Mouse (Mus musculus): ENCODE results near the gene Ier2.
"Not testable (repeated sequence)": the region's sequence is repeated elsewhere in the genome, so short reads cannot be mapped to it uniquely, and the experiment has no call there.

Ier2 gene

DNA sequence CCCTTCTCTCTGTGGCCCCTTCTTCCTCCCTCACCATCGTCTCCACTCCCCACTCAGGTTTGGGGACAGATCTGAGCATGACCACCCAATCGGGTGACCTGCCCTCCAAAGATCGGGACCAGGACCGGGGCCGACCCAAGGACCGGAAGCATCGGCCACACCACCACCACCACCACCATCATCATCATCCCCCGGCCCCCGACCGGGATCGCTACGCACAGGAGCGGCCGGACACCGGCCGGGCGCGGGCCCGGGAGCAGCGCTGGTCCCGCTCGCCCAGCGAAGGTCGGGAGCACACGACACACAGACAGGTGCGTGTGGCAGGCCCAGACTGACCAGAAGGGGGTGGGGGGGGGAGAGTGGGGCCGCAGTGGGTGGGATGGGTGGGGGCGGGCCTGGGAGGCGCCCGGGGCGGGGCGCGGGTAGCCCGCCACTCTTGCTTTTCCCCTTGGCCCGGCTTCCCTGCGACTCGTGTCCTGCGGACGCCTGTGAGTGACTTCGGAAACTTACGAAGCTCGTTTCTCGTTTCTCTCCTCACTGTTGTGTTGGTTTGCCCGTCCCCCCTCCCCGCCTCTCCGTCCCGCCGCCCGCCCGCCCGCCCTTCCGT lies 24.0 kb downstream of the Ier2 start:
- no peak for DNase-seq (ENCODE audit: low read depth)

DNA sequence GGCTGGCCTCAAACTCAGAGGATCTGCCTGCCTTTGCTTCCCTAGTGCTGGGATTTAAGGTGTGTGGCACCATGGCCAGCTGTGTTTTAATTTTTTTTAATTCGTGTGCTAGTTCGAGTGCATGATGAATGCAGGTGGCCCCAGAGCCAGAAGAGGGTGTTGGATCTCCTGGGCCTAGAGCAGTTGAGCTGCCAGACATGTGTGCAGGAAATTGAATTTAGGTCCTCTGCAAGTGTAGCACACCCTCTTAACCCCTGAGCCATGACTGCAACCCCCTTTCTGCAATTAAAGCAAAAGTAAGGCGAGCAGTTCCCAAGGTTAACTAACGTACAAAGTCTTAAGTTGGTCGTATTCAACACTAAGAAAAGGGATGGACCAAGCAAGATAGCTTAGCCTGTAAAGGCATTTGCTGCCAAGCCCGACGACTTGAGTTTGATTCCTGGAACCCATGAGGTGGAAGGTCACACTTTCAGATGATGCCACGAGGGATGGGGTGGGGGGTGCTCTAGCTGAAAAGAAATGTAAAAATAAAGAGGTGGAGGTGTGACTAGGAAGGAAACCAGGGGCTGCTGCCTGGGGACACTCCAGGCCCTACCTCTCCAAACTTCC lies 24.6 kb downstream of the Ier2 start:
- DNase-seq (ENCODE audit: low read depth): no peak

DNA sequence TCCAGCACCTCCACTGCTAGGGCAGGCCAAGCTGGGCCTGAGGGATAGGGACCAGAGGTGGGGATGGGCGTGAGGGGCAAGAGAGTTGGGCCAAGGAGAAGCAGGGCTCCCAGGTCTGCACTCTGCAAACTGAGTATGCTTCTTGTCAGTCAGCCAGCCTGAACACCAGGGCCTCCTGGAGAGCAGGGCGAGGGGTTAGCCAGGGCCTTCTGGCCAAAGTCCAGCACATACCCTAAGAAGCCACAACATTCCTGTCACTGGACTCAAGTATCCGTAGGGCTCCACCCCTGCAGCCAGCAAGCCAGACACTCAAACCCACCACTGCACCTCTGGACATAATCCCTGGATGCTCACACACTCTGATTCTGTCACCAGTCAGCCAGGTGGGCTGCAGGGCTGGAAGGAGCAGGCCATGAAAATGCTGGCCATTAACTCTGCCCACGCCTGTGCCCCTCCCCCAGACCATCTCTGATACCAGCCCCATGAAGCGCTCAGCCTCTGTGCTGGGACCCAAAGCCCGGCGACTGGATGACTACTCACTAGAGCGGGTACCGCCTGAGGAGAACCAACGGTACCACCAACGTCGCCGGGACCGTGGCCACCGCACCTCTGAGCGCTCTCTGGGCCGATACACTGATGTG lies 26.5 kb downstream of the Ier2 start:
- DNase-seq (ENCODE audit: low read depth): no peak

DNA sequence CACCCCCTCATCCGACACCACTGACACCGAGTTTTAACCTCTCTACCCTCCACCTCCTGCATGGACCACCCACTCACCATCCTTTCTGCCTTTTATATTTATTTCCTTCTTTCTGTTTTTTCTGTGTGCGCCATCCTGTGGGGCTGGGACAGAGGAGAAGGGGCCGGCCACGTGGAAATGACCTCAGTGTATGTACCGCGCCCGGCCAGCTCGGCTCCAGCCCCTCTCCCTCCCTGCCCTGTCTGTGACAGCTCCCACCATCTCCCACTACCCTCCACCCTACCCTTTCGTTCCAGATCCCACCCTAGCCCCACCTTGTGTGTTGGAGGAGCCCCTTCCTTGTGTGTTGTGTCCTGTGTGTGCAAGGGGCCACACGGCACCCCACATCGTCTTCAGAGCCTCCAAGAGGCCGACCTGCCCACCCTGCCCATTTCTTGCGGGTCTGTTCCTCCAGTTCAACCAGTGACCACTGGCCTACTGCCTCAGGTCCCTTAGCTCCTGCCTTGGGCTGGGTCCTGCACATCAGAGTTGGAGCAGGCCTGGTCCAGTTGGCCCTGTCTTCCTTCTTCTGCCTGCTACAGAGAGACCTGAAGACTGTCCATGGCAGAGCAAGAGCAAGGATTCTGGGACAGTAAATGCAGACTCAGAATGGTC lies 27.1 kb downstream of the Ier2 start:
- no peak for DNase-seq (ENCODE audit: low read depth)

DNA sequence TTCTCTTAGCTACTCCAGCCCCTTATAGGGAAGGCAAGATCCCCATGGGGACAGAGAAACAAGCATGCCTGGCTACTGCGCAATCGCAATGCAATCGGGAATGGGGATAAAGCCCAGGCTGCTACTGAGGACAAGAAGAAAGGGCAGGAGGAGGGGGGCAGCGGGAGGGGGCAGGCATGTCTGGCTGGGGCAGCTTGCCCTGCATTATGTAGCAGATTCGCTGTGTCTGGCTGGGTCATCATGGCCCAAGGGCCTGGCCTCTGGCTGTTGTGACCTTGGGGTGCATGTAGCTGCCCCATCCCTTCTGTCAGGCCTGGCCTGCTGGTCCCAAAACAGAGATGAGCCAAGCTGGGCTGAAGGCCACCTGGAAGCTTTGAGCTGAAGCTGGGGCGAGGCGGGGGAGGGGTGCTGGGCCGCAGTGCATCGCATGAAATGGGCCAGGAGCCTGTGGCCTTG lies 27.8 kb downstream of the Ier2 start:
- DNase-seq (ENCODE audit: low read depth): no peak

DNA sequence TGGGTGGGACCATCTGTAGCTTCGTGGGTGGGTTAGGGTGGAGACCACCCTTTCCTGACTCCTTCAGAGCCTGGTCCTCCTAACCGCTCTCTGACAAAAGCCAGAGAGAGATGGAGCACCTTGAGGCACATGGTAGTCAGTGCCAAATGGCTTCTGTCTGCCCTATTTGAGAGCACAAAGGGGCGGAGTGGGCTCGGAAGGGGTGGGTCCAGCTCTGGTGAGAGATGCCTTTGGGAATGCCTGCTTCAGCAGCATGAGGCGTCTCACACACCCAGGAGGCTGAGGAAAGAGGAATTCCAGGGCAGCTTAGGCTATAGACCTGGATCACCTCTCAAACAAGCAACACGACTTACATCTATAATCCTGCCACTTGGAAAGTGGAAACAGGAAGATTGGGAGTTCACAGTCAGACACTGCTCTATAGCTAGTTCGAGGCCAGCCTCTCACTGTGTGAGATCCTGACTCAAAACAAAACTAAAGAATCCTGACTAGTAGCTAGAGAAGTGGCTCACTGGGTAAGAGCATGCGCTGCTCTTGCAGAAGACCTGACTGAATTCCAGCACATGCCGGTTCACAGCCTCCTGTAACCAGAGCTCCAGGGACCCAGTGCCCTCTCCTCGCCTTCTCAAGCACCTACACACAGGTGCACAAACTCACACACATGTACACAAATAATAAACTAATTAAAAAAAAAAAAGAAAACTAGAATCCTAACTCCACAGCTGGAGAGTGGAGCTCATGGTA lies 28.6 kb downstream of the Ier2 start:
- no peak for DNase-seq (ENCODE audit: low read depth)

DNA sequence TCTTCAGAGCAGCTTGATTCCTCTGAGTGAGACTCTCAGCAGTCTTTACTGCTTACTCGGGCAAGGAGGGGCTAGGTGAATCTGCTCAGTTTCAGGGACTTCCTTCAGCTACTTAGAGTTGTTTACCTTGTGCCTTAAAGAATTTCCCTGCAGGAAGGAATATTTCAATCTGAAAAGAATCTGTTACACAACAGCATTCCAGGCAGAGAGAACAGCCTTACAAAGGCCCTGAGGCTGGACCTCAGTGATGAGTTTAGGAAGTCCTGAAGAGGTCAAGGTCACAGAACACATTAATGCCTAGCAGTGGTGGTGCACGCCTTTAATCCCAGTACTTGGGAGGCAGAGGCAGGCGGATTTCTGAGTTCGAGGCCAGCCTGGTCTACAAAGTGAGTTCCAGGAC lies 30.8 kb downstream of the Ier2 start:
- no peak for DNase-seq (ENCODE audit: low read depth)

DNA sequence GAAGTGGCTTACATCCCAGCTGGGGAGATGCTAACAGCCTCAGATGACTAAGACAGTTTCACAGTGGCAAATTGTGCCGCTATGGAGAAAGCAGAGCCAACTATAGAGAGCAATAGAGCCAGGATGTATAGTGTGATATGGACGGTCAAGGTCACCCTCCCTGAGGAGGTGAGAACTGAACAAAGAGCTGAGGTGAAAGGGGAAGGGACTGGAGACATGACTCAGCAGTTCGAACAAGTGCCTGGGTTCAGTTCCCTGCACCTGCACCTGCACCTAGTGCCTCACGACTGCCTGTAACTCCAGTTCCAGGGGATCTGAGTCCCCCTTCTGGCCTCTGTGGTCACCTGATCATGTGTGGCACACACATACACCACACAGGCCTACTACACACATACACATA lies 32.5 kb downstream of the Ier2 start:
- DNase-seq (ENCODE audit: low read depth): no peak

DNA sequence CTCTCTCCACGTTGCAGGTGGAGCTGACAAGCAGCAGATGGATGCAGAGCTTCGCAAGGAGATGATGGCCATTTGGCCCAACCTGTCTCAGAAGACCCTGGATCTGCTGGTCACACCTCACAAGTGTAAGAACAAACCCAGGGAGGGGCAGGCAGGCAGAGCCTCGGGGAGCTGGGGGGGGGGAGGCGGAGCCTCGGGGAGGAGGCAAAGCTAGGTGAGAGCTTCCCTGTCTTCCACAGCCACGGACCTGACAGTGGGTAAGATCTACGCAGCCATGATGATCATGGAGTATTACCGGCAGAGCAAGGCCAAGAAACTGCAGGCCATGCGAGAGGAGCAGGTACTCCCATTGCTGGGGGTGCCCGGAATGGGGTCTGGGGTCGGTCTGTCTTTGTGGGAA lies 33.1 kb downstream of the Ier2 start:
- DNase-seq (ENCODE audit: low read depth): no peak

DNA sequence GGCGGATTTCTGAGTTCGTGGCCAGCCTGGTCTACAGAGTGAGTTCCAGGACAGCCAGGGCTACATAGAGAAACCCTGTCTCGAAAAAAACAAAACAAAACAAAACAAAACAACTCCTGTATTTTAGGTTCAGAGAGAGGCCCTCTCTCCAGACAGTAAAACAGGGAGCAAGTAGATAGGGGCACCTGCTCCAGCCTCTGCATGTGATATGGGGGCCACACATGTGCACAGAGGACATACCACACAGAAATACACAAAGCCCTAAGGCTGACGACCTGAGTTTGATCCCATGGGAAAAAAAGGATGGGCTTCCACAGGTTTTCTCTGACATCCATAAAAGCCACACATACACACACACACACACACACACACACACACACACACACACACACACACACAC lies 39.2 kb downstream of the Ier2 start:
- DNase-seq (ENCODE audit: low read depth): not testable (repeated sequence)

DNA sequence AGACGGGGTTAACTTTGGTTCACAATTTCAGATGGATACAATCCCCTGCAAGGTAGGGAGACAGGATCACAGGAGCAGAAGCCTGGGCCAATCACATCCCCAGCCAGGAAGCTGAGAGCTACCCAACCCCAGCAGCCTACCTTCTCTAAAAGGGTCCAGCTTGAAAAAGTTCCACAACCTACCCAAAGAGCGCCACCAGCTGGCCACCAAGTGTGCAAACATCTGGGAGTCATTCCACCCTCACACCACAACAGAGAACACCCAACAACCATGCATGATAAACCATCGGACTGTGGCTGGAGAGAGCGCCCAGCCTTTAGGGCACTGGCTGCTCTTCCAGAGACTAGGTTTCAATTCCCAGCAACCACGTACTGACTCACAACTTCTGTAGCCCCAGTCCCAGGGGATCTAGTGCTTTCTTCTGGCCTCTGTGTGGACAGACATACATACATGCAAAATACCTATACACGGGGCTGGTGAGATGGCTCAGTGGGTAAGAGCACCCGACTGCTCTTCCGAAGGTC lies 41.5 kb downstream of the Ier2 start:
- DNase-seq (ENCODE audit: low read depth): no peak

DNA sequence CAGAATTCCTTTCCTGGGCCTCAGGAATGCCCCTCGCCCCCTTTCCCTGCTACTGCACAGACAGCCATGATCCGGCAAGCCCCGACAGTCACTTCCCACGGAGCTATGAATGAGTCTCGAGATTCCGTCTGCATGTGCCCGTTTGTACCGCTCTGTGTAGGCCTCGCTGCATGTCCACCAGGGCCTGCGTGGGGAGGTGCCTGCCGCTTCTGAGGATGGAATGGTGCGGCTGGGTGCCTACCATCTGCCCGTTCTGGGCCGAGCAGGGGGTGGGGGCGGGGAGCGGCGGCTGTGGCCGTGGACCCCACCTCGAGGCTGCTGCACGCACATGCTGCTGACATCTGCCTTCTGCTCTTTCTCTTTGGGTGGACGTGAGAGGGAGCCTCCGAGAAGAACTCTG lies 45.6 kb downstream of the Ier2 start:
- DNase-seq (ENCODE audit: low read depth): no peak

DNA sequence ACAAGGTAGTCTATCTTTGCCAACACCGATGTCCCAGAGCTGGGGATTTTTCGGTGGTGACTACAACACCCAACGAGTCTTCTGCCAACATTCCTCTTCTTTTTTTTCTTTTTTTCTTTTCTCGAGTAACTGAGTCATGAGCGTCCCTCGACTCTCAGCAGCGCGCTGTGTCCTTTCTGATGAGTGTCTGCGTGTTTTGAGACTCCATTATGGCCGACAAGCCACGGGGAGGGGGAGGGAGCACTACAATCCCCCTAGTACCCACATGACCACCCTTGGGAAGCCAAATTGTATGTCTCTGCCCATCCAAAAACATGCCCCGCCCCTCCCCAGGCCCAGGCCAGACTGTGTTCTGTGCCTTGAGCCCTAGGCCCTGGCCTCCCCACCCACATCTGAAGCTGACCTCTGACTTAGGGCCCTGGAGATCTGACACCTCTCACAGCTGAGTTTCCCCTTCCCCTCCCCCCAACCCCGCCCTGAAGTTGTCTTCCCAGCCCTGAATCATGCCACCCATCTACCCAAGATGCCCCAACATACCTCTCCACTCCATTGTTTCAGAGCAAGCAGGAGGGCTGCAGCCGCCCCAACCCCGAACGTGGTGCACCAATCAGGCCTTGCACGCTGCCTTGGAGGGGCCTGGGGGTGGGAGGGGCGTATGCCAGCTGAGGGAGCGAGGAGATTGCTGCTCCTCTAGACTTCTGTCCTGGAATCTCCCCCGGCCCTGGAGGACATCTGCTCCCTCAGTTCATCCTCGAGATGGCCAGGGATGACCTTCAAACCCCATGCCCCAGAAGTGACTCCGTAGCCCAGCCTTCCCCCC lies 46.8 kb downstream of the Ier2 start:
- DNase-seq (ENCODE audit: low read depth): no peak

DNA sequence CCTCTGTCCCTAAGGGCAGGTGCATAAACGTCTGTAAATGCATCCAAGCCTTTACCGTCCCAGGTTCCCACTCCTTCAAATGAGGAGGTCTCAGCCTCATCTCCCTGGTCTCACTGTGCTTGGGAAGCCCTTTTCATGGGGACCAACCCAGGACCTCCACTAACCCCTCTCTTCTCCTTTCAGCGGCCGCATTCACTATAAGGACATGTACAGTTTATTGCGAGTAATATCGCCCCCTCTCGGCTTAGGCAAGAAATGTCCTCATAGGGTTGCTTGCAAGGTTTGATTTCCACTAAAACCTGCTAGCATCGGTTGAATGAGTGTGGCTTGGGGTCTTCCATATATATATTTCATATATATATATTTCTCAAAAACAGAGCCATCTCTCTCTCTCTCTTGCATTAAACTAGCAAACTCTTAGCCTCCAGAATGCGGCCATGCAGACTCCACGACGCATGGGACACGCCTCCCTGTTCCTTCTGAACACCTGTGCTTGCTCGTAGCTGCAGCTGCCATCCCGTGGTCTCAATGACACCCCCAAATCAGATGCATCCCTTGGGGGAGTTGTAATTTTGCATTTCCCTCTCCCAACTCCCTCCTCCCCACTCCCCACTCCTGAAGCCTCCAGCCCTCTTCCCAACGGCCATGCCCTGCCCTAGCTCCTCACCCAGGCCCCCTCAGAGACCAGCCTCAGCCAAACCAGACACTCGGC lies 48.0 kb downstream of the Ier2 start:
- peak; percentile 45 for DNase-seq (ENCODE audit: low read depth)
